Mouse (Mus musculus): ENCODE data around the gene Dhrs3. TPM values are rescaled to one million over a fixed set of nuclear protein-coding genes. Genes with fewer than 3 reads are reported as not detected.

Gene Dhrs3
- polyA plus RNA-seq, 1 experiment from 2014 or later = 229 TPM

GRCm38 (mm10) chr4:144910281-144910680 lies 17.7 kb downstream of the Dhrs3 start:
- Histone ChIP-seq H3K4me3 (ENCODE audit: low read depth, low read length) (no peak overlapping the region), H3K4me2 (replicated peaks; ENCODE audit: low read depth, low read length) (no peak overlapping the region), H3K9me3 (ENCODE audit: low read length) (no peaks in the 10 kb centered on the region), H3K36me3 (ENCODE audit: insufficient read depth, low read length) (0 out of 2 replicates have a peak, but pooled peaks cover 8% of the 10 kb centered on the region), H3K4me1 (ENCODE audit: insufficient read depth, low read depth, low read length) (peaks cover 28% of the 10 kb centered on the region), H3K27ac (ENCODE audit: low read length) (no peak overlapping the region), H3K27me3 (replicated peaks; ENCODE audit: insufficient read depth, low read length) (no peaks in the 10 kb centered on the region), H3K9ac (replicated peaks; ENCODE audit: low read depth) (no peak overlapping the region)
- TF ChIP-seq CTCF (IDR thresholded peaks at IDR 0.05) = no peak
- TF ChIP-seq EP300 (IDR thresholded peaks at IDR 0.05) = no peak
- DNase-seq (ENCODE audit: low spot score) = no peak
- ATAC-seq = no peak
- WGBS = 76% methylated on average over 3 of the region's 3 CpGs

GRCm38 (mm10) chr4:144913298-144914152 lies 20.9 kb downstream of the Dhrs3 start:
- peaks cover 18% of the 10 kb centered on the region; the same call in 1 of the 2 replicates for H3K36me3 ChIP-seq (ENCODE audit: insufficient read depth, low read length)
- no peak overlapping the region for H3K27ac ChIP-seq (ENCODE audit: low read length)
- ATAC-seq (no peak), DNase-seq (ENCODE audit: low spot score) (no peak)
- peaks cover 8% of the 10 kb centered on the region; the same call in 1 of the 2 replicates for H3K4me1 ChIP-seq (ENCODE audit: insufficient read depth, low read depth, low read length)
- no peaks in the 10 kb centered on the region for H3K9me3 ChIP-seq (ENCODE audit: low read length)
- H3K4me2 ChIP-seq (replicated peaks; ENCODE audit: low read depth, low read length) = no peak overlapping the region
- no peak overlapping the region for H3K9ac ChIP-seq (replicated peaks; ENCODE audit: low read depth)
- no peak overlapping the region for H3K4me3 ChIP-seq (ENCODE audit: low read depth, low read length)
- no peak for TF ChIP-seq CTCF (IDR thresholded peaks at IDR 0.05)
- WGBS = 65% methylated on average over 6 of the region's 6 CpGs
- H3K27me3 ChIP-seq (replicated peaks; ENCODE audit: insufficient read depth, low read length) = no peaks in the 10 kb centered on the region

GRCm38 (mm10) chr4:144916520-144916919 lies 23.9 kb downstream of the Dhrs3 start:
- Histone ChIP-seq H3K27me3 (replicated peaks; ENCODE audit: insufficient read depth, low read length) (no peaks in the 10 kb centered on the region), H3K27ac (ENCODE audit: low read length) (no peak overlapping the region), H3K9ac (replicated peaks; ENCODE audit: low read depth) (no peak overlapping the region), H3K4me3 (ENCODE audit: low read depth, low read length) (no peak overlapping the region), H3K4me1 (ENCODE audit: insufficient read depth, low read depth, low read length) (no peaks in the 10 kb centered on the region), H3K9me3 (ENCODE audit: low read length) (no peaks in the 10 kb centered on the region), H3K36me3 (ENCODE audit: insufficient read depth, low read length) (peaks cover 45% of the 10 kb centered on the region), H3K4me2 (replicated peaks; ENCODE audit: low read depth, low read length) (no peak overlapping the region)
- no peak for TF ChIP-seq EP300 (IDR thresholded peaks at IDR 0.05)
- no peak for TF ChIP-seq CTCF (IDR thresholded peaks at IDR 0.05)
- no peak for ATAC-seq
- WGBS = 89% methylated on average over 6 of the region's 6 CpGs
- DNase-seq (ENCODE audit: low spot score) = no peak

GRCm38 (mm10) chr4:144917101-144917500 lies 24.5 kb downstream of the Dhrs3 start:
- no peaks in the 10 kb centered on the region for H3K9me3 ChIP-seq (ENCODE audit: low read length)
- TF ChIP-seq CTCF (IDR thresholded peaks at IDR 0.05) = peak; percentile 60
- TF ChIP-seq EP300 (IDR thresholded peaks at IDR 0.05) = no peak
- H3K36me3 ChIP-seq (ENCODE audit: insufficient read depth, low read length) = peaks cover 46% of the 10 kb centered on the region
- H3K27me3 ChIP-seq (replicated peaks; ENCODE audit: insufficient read depth, low read length) = no peaks in the 10 kb centered on the region
- no peak overlapping the region for H3K27ac ChIP-seq (ENCODE audit: low read length)
- no peak overlapping the region for H3K4me3 ChIP-seq (ENCODE audit: low read depth, low read length)
- DNase-seq (ENCODE audit: low spot score) (no peak), ATAC-seq (no peak)
- H3K4me1 ChIP-seq (ENCODE audit: insufficient read depth, low read depth, low read length) = no peaks in the 10 kb centered on the region
- no peak overlapping the region for H3K4me2 ChIP-seq (replicated peaks; ENCODE audit: low read depth, low read length)
- no peak overlapping the region for H3K9ac ChIP-seq (replicated peaks; ENCODE audit: low read depth)
- WGBS = 63% methylated on average over 4 of the region's 4 CpGs

- Histone ChIP-seq H3K36me3 (ENCODE audit: insufficient read depth, low read length) (peaks cover 49% of the 10 kb centered on the region), H3K27ac (ENCODE audit: low read length) (no peak overlapping the region), H3K9ac (replicated peaks; ENCODE audit: low read depth) (no peak overlapping the region), H3K9me3 (ENCODE audit: low read length) (no peaks in the 10 kb centered on the region), H3K4me1 (ENCODE audit: insufficient read depth, low read depth, low read length) (no peaks in the 10 kb centered on the region), H3K4me2 (replicated peaks; ENCODE audit: low read depth, low read length) (no peak overlapping the region), H3K27me3 (replicated peaks; ENCODE audit: insufficient read depth, low read length) (no peaks in the 10 kb centered on the region), H3K4me3 (ENCODE audit: low read depth, low read length) (no peak overlapping the region)
- 94% methylated on average over 10 of the region's 10 CpGs for WGBS
- no peak for ATAC-seq
- TF ChIP-seq EP300 (IDR thresholded peaks at IDR 0.05) (no peak), CTCF (IDR thresholded peaks at IDR 0.05) (no peak)
- DNase-seq (ENCODE audit: low spot score) = no peak
Observed at GRCm38 (mm10) chr4:144918501-144918900, 25.9 kb downstream of the Dhrs3 start.

GRCm38 (mm10) chr4:144928693-144929436 lies 36.2 kb downstream of the Dhrs3 start:
- DNase-seq (ENCODE audit: low spot score) (peak; percentile 30), ATAC-seq (no peak)
- H3K4me3 ChIP-seq (ENCODE audit: low read depth, low read length) = no peak overlapping the region
- H3K4me1 ChIP-seq (ENCODE audit: insufficient read depth, low read depth, low read length) = peaks cover 21% of the 10 kb centered on the region; the same call in 1 of the 2 replicates
- H3K9me3 ChIP-seq (ENCODE audit: low read length) = no peaks in the 10 kb centered on the region; the same call in 1 of the 2 replicates
- peaks cover 11% of the 10 kb centered on the region; the same call in 1 of the 2 replicates for H3K36me3 ChIP-seq (ENCODE audit: insufficient read depth, low read length)
- 79% methylated on average over 5 of the region's 5 CpGs for WGBS
- H3K4me2 ChIP-seq (replicated peaks; ENCODE audit: low read depth, low read length) = no peak overlapping the region
- no peaks in the 10 kb centered on the region for H3K27me3 ChIP-seq (replicated peaks; ENCODE audit: insufficient read depth, low read length)
- no peak overlapping the region for H3K9ac ChIP-seq (replicated peaks; ENCODE audit: low read depth)
- H3K27ac ChIP-seq (ENCODE audit: low read length) = peak overlapping the region; percentile 88
- no peak for TF ChIP-seq EP300 (IDR thresholded peaks at IDR 0.05)
